In genomic region chr8:71819381-71819780, GRCm38 (mm10) we compare ENCODE assay signal across 8 mouse cellular contexts.
DNase-seq lines count a peak whose midpoint lies in the region; ATAC-seq and TF ChIP-seq lines count a peak whose summit lies in the region.
"Not testable (repeated sequence)": the region's sequence is repeated elsewhere in the genome, so short reads cannot be mapped to it uniquely, and the experiment has no call there.

No protein-coding gene starts in this region.

- not testable (repeated sequence) for H3K4me1 ChIP-seq in forebrain, embryonic 11.5 days (replicated peaks; ENCODE audit: control insufficient read depth, insufficient read depth, low read length); heart, embryonic 12.5 days (replicated peaks); hindbrain, embryonic 13.5 days (replicated peaks); intestine, postnatal 0 days (replicated peaks; ENCODE audit: control insufficient read depth, insufficient read depth, low read length); limb, embryonic 13.5 days; lung, embryonic 16.5 days (replicated peaks; ENCODE audit: control insufficient read depth, insufficient read depth, low read length)

- H3K27ac ChIP-seq in forebrain, embryonic 11.5 days (ENCODE audit: low read depth, low read length); heart, embryonic 12.5 days (ENCODE audit: poor library complexity, severe bottlenecking); hindbrain, embryonic 13.5 days; intestine, postnatal 0 days (ENCODE audit: low read depth, low read length); limb, embryonic 13.5 days; lung, embryonic 16.5 days (ENCODE audit: low read length): not testable (repeated sequence)

- not testable (repeated sequence) for H3K9ac ChIP-seq in forebrain, embryonic 11.5 days (ENCODE audit: low read length); heart, embryonic 12.5 days; hindbrain, embryonic 13.5 days; intestine, postnatal 0 days (ENCODE audit: low read depth, low read length); limb, embryonic 13.5 days; lung, embryonic 16.5 days (ENCODE audit: low read length)

- H3K4me2 ChIP-seq in forebrain, embryonic 11.5 days (ENCODE audit: low read depth, low read length, severe bottlenecking); heart, embryonic 12.5 days; hindbrain, embryonic 13.5 days; intestine, postnatal 0 days (replicated peaks; ENCODE audit: low read depth); limb, embryonic 13.5 days (replicated peaks); lung, embryonic 16.5 days (ENCODE audit: low read depth, low read length): not testable (repeated sequence)

- not testable (repeated sequence) for H3K36me3 ChIP-seq in forebrain, embryonic 11.5 days (ENCODE audit: control insufficient read depth, insufficient read depth, low read length); heart, embryonic 12.5 days; hindbrain, embryonic 13.5 days; intestine, postnatal 0 days (ENCODE audit: control insufficient read depth, insufficient read depth); limb, embryonic 13.5 days; lung, embryonic 16.5 days (ENCODE audit: control insufficient read depth, insufficient read depth, low read length)

- not testable (repeated sequence) for H3K27me3 ChIP-seq in forebrain, embryonic 11.5 days (ENCODE audit: control insufficient read depth, insufficient read depth, low read length); heart, embryonic 12.5 days (replicated peaks); hindbrain, embryonic 13.5 days; intestine, postnatal 0 days (replicated peaks; ENCODE audit: control insufficient read depth, insufficient read depth, low read length); limb, embryonic 13.5 days; lung, embryonic 16.5 days (ENCODE audit: control insufficient read depth, insufficient read depth, low read depth, low read length)

- H3K4me3 ChIP-seq in forebrain, embryonic 11.5 days (ENCODE audit: low read depth, low read length); heart, embryonic 12.5 days; hindbrain, embryonic 13.5 days; intestine, postnatal 0 days (ENCODE audit: low read depth, low read length); limb, embryonic 13.5 days; lung, embryonic 16.5 days (ENCODE audit: low read length): not testable (repeated sequence)

- WGBS in forebrain, embryonic 11.5 days, result 91% methylated on average over 9 of the region's 9 CpGs
- 82% methylated on average over 9 of the region's 9 CpGs for WGBS in heart, embryonic 12.5 days
- 91% methylated on average over 9 of the region's 9 CpGs for WGBS in hindbrain, embryonic 13.5 days
- WGBS in intestine, postnatal 0 days, result 93% methylated on average over 9 of the region's 9 CpGs
- WGBS in limb, embryonic 13.5 days, result 90% methylated on average over 9 of the region's 9 CpGs
- WGBS in lung, embryonic 16.5 days, result 90% methylated on average over 9 of the region's 9 CpGs

- peak; percentile 22 for DNase-seq in MN1 (ENCODE audit: low spot score)
- DNase-seq in forebrain, embryonic 11.5 days (ENCODE audit: low spot score), result peak; percentile 49
- peak; percentile 12 for DNase-seq in neural tube, embryonic 10.5 days (ENCODE audit: extremely low spot score, low spot score)

- H3K9me3 ChIP-seq in forebrain, embryonic 11.5 days (ENCODE audit: control insufficient read depth, low read length); hindbrain, embryonic 13.5 days; intestine, postnatal 0 days (ENCODE audit: control insufficient read depth); limb, embryonic 13.5 days; lung, embryonic 16.5 days (ENCODE audit: control insufficient read depth, low read length): not testable (repeated sequence)
- H3K9me3 ChIP-seq in heart, embryonic 12.5 days (replicated peaks), result peaks cover 20% of the 10 kb centered on the region

- TF ChIP-seq CTCF in intestine, postnatal 0 days (IDR thresholded peaks at IDR 0.05; ENCODE audit: low read depth), result not testable (repeated sequence)

- peak; percentile 70 for ATAC-seq in forebrain, embryonic 11.5 days (replicated peaks; ENCODE audit: low FRiP score)
- ATAC-seq in heart, embryonic 12.5 days (ENCODE audit: insufficient number of reproducible peaks, low FRiP score), result peak; percentile 70
- peak; percentile 77 for ATAC-seq in hindbrain, embryonic 13.5 days (ENCODE audit: low FRiP score)
- ATAC-seq in intestine, postnatal 0 days, result 0 out of 2 replicates have a peak, but pooled peaks have one; percentile 45
- peak; percentile 75 for ATAC-seq in limb, embryonic 13.5 days (ENCODE audit: low FRiP score, low read depth)
- ATAC-seq in lung, embryonic 16.5 days (ENCODE audit: low read depth), result peak; percentile 61; the same call in 1 of the 2 replicates
